In genomic region chr11:43705751-43706150, GRCm38 (mm10) we compare ENCODE assay signal across 24 mouse cellular contexts. TPM values are rescaled to one million over a fixed set of nuclear protein-coding genes. Genes with fewer than 3 reads are reported as not detected.
DNase-seq lines count a peak whose midpoint lies in the region; ATAC-seq lines count a peak whose summit lies in the region.
"Had no signal": no experiment of that assay in that cellular context is flagged by ENCODE, and none has a peak within 500 bp of the region (broad histone marks: within the 10 kb centered on the region; RNA-seq: fewer than 3 reads in every experiment).

No protein-coding gene starts in this region.

- ATAC-seq in megakaryocyte-erythroid progenitor cell, adult 5-6 weeks (replicated peaks; ENCODE audit: low FRiP score, low TSS enrichment, poor library complexity, severe bottlenecking), result 0 out of 2 replicates have a peak, but pooled peaks have one; percentile 38
- ATAC-seq: forebrain, embryonic 14.5 days; forebrain, postnatal 0 days; hindbrain, postnatal 0 days; inflammation-experienced regulatory T-cells, adult 6 months; intestine, embryonic 16.5 days; Patski had no signal

- intact Hi-C loops in heart, postnatal 25 days (cut with DNase I), result no loop called here

- DNase-seq in cerebellum, adult 11-12 months, result peak; percentile 51
- no peak for DNase-seq in cerebellum, adult 8-10 months
- DNase-seq in heart, adult 11 months, result peak; percentile 79
- no peak for DNase-seq in heart, postnatal 25 days (ENCODE audit: low spot score)
- DNase-seq in cerebellum, adult 9-11 months, result peak; percentile 54
- no peak for DNase-seq in left cerebral cortex, adult 18-20 months (ENCODE audit: low spot score in 2 of 2)
- DNase-seq in urinary bladder, postnatal 14 days (ENCODE audit: low spot score), result no peak
- DNase-seq: adrenal gland, postnatal 10 days; adrenal gland, postnatal 36 days; B cell, adult 2 months; forebrain, postnatal 0 days; gastrocnemius, adult 2 months; gastrocnemius, postnatal 14 days; heart, adult 18-20 months; heart, postnatal 10 days; heart, postnatal 4 days; kidney, adult 18-20 months; kidney, adult 9 months had no signal

RNA-seq across cellular contexts. Expression of gene Pwwp2a, which starts 24.0 kb away (rescaled TPM):
- total RNA-seq in heart, postnatal 25 days (2021), result 10 to 100 TPM; 18.9 to 20.9 TPM
- total RNA-seq in megakaryocyte-erythroid progenitor cell, adult 5-6 weeks (2014; fragmentation: Nextera tagmentation), result 55.1 TPM in 2 replicates
- total RNA-seq in megakaryocyte-erythroid progenitor cell, adult 5-6 weeks (2017), result 29.4 and 36.7 TPM in 2 replicates
- 10 to 100 TPM; 61.2 to 65.4 TPM for total RNA-seq in left cerebral cortex, adult 18-20 months (2021)

RNA-seq across cellular contexts. Expression of gene Ttc1, which starts 42.1 kb away (rescaled TPM):
- 10 to 100 TPM; 47.5 to 47.9 TPM for total RNA-seq in heart, postnatal 25 days (2021)
- 38.4 and 68.3 TPM in 2 replicates for total RNA-seq in megakaryocyte-erythroid progenitor cell, adult 5-6 weeks (2014; fragmentation: Nextera tagmentation)
- 74.5 and 103 TPM in 2 replicates for total RNA-seq in megakaryocyte-erythroid progenitor cell, adult 5-6 weeks (2017)
- 10 to 100 TPM; 67.8 to 69.4 TPM for total RNA-seq in left cerebral cortex, adult 18-20 months (2021)

Comparison
In these comparisons a context has a peak if more than half of its experiments do, and no peak if none do; other contexts are left out.
1. DNase-seq: peak in cerebellum, adult 11-12 months (single experiment), heart, adult 11 months (single experiment) and cerebellum, adult 9-11 months (single experiment); none in cerebellum, adult 8-10 months (single experiment), heart, postnatal 25 days (single experiment), left cerebral cortex, adult 18-20 months (0 of 2) and urinary bladder, postnatal 14 days (single experiment).